Mouse (Mus musculus) right cerebral cortex, adult 18-20 months (tissue): ENCODE data around the gene Skida1.

Experiments used
- DNase-seq: peaks from one replicate; pipeline ENCODE4 v3.0.0; 2022; ENCODE audit warnings: mixed read lengths

The Skida1 gene

DNA sequence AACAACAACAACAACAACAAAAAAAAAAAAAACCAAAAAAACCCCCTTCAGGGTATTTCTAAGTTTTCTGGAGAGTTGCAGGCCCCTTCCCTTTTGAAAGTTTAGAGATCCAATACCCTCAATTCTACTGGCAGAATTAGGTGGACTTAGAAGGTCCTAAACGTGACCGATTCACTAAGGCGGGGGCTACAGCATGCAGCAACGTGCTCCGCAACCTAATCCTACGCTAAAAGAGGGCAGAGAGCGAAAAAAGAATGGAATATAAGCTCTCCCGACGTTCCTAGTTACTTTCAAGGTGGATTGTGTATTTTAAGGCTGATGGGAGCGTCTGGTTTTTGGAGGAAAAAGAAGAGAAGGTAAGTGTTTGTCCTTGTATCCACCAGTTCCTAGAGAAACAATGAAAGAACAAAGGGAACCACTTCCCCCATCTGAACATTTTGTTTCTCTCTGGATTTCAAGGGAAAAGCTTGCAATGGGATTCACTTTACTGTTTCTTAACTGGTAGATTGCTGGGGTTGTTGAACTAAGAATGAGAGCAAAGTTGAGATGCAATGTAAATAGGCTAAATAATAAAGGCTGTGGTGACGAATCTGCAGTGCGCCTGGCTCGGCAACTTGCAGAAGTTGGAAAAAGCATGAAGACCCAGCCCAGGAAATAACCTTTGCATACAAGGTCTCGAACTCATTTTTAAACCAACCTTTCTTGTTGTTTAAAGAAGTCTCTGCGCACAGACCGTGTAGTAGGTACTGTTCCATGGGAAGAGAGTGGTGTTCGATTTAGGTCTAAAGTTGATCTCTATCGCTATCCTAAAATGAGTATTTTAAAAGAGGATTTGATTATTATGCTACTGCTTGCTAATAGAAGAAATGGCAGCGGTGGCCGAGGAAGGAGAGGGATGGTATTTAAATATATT lies 6.4 kb upstream of the Skida1 start, which contains the start of gene Mllt10:
Gene Mllt10 (plus strand): TSS at position 222 of the 913 bp plus-strand sequence.
- no peak for DNase-seq

DNA sequence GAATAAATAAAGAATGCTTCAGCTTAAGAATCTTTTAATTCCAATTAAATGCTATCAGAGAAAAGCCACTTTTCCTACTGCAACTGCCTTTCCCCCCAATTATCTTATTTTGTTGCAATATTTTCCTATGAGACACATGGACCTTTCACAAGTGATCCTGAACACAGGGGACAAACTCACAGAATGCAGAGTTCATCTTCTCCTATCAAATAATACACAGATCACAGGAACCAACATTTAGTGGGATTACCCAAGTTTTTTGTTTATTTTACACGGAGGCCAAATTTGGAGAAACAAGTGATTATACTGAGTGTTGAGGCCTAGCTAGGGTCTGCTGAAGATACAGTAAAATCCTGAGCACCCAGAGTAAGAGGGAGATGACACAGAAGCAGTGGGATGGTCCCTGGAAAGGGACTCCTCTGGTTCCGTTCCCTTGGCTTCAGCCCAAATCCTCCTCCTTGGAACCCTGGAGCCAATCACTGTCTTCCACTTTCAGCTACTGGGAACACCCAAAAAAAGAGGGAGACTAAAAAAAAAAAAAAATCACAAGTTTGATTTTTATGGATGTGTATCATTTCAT lies 5.2 kb upstream of the Skida1 start:
- no peak for DNase-seq

DNA sequence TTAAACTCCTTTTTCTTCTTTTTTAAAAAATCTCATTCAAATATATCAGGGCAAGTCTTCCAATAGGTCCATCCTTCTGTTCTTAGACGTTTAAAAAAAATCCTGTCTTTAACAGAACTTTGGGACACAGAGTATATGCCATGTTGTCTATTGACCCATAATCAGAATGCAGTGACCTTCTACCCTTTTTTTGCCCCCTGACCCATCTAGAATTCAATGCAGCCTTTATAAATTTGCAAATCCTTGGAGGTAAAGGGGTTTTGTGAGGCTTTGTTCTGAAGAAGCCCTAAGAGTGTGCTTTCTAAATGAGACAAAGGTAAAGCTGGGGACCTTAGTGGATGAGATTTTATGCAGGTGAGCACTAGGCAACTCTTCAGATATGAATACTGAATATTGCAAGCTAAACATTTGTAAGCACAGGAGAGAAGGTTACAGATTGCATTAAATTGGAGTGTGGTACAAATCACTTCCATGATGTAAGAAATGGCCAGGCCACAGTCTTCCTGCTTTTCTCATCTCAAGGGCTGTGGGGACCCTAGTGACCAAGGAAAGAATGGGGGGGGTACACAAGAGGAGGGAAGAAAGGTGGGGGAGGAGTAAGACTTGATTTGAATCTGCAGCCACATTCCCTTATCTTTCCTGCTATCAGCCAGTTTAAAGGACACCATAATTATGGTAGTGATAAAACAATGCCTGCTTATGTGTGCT lies 4.5 kb upstream of the Skida1 start:
- DNase-seq: no peak

GRCm38 (mm10) chr2:18052581-18052980 lies 3.7 kb upstream of the Skida1 start:
- DNase-seq: no peak

DNA sequence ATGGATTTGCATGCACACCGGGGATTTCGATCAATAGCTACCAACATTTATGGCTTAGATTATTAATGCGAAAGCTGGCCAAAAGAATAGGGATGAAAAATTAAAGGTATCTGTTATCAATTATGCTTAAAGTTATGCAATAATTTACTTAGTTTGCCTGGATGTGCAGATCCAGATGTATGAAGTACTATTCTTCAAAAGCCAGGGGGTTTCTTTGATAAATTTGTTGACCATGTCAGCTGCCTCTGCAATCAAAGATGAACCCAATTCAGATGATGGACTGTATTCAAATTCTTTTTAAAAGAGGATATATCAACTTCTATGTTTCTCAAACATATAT lies 3.0 kb upstream of the Skida1 start:
- no peak for DNase-seq

DNA sequence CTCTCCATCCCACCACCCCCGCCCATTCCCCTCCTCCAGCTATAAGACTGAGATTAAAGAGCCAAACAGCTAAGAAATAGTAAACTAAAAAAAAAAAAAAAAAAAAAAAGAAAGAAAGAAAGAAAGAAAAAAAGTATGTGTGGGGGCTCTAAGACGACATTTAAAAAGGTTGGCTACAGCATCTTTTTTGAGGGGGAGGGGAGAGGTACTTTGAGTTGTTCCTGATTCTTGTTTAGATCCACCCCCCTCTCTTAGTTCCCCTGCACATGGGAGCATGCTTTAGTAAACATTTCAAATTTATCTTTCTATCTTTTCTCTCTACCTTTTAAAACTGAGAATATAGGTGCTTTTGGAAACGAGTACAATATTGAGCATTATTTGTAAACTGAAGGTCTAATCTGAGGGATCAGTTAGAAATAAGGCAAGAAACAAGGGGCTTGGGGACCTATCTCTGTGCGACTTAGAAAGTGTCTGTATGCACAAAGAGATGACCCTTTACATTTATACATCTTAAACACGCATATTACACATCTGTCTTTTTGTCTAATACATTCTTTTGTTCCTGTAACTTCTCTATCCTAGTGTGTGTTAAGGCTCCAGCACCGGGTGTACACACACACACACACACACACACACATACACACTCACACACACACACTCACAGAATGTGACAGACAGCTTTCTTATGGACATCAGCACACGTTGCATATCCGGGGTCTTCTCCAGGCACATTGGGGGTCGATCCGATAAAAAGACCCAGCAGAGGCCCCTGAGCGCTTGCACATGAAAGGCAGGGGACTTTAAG lies 2.4 kb upstream of the Skida1 start:
- no peak for DNase-seq

- DNase-seq: no peak
Measured at GRCm38 (mm10) chr2:18050541-18050985, 1.7 kb upstream of the Skida1 start.

GRCm38 (mm10) chr2:18050018-18050417 lies 1.2 kb upstream of the Skida1 start:
- DNase-seq: no peak

DNA sequence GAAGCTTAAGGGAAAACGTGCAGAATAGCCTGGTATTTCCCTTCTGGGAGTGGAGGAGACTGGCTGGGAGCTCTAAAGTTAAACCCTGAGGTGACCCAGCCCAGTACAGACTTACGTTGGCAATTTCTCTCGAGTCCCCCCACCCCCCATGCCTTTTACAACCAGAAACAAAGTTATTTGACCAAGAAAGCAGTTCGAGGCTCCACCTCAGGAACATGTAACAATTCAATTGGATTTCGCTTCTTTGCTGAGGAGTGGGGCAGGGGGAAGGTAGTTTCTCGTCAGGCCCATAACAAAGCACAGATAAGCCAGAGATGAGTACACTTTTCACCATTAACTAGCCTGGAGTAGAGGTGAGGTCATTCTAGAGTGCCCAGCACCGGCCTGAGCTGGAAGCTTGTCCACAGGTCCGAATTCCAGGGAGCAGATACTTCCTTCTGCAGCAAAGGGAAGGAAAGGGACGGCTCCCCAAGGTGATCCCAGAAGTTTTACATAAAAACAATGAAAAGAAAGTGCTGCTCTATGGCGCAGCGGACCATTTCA lies 499 bp upstream of the Skida1 start:
- DNase-seq: no peak

- DNase-seq: peak; percentile 67
Measured at GRCm38 (mm10) chr2:18047646-18048452, 1.0 kb downstream of the Skida1 start.

DNA sequence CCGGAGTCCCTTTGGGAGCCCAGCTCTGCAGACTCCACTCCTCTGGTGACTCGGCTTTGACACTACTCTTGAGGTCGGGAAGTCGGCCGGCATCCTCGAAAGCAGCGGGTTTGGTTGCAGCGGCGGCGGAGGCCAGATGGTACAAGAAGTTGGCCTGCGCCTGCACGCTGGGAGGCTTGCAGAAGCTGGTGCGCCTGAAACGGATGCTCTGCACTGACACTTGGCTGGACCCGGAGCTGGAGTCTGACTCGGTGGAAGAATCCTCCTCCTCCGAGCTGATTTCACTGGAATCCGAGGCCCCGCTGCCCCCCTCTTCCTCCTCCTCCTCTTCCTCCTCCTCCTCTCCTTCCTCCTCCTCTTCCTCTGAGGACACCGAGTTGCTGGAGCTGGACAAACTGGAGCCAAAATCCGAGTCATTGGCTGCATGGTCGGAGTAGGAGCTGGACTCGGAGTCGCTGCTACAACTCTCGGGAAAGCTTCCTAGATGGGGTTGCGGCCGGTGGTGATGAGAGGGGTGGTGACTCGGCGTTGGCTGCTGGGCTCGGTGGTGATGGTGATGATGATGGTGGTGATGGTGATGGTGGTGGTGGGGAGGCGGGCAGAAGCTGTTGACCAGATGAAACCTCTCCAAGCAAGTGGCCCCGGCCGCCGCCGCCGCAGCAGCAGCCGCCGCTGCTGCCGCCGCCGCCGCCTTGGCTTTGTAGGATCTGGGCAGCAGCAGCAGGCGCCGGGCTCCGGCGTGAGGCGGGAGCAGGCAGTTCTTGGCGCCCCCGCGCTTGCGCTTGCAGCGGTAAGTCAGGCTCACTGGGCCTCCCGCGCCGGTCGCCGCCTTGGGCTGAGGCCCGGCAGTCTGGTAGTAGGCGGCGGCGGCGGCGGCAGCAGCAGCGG lies 1.8 kb downstream of the Skida1 start:
- peak; percentile 79 for DNase-seq

GRCm38 (mm10) chr2:18046186-18046585 lies 2.7 kb downstream of the Skida1 start:
- no peak for DNase-seq

- no peak for DNase-seq
Measured at GRCm38 (mm10) chr2:18045781-18046181, 3.1 kb downstream of the Skida1 start.

DNA sequence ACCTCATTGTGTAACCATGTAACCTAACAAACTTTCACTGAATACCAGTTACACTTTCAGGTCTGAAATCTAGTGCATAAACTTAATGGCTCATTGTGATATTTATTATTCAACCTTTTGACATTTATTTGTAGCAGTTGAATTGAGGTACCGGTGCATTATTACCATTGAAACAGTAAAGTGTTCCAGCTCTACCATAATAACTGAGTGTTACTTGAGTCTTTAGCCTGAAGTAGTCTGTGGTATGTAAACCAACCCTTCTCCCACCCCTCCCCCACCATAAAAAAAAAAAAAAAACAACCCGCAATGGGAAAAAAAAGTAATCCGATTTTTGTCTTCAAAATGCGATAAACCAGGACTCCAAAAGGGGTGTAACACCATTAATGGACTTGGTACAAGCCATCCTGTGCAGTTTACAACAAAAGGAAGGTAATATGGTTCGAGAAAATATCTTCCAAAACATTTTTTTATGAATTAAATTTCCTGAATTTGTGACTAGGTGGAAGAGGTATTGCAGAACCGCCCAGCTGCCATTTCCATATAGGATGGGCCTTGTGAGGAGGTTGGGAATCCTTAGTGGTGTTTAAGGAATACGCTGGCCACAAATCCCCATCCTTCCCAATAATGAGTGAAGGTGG lies 3.6 kb downstream of the Skida1 start:
- no peak for DNase-seq

DNA sequence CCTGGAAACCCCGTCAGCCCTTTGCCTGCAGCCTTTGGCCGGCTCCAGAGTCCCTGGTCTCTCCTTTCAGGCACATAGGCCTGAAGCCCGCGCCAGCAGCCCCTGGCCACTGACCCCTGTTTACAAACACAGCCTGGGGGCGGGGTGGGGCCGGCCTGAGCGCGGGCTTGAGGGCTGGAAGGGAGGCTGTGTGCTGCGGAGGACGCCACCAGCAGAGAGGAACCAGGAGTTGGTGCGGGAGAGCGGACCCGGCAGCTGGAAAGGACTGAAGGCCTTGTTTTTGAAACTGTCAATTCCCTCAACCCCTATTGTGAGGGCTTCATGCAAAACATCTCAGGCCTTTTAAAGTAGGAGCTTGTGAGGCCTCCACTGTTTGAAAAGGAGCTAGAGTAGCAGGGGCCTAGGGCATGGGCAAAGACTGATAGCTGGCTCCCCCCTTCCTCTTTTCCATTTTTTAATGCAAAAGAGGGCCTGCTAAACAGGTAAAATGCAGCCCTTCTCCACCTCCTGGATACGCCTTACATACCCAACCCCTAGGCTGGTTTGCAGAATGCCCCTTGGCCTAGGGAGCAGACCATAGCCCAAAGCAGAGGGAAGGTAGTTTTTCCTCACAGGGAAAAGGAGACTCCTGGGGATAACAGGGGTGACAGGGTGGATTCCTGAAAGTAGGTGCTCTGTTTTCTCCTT lies 7.5 kb downstream of the Skida1 start:
- no peak for DNase-seq

DNA sequence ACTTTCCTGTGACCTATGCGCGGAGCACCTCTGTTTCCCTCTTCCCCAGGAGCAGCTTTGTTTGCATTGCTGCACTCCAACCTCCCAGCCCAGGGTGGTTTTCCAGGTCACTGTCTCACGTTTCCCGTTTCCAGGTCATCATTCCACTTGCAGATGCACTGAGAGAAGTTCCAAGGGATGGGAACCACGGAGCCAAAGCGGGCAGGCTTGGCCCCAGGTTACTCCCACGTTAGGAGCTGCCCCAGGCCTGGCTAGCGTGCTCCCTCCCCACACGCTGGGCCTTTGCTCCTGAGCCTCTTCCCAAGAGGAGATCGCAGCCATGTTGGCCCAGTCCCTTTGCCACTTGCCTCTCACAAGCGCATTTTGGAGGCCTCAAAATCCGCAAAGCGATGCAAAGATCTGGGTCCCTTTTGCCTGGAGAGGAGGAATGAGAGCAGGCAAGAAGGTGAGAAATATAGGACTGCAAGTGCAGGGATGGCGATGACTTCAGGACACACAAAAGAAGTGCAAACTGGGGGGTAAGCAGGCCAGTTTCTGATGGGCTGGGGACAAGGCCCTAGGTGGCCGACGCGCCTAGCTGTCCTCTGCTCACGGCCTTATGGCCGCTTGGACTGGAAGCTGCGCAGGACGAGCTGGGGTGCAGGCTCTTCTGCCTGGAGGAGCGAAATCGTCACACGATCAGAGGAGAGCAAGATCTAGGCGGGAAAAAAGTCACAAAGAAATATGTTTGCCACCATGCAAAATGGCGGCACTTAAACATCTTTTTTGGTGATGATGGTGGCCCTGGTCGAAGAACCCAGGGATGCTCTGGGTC lies 8.3 kb downstream of the Skida1 start:
- DNase-seq: no peak

GRCm38 (mm10) chr2:18039566-18040290 lies 9.1 kb downstream of the Skida1 start:
- no peak for DNase-seq

GRCm38 (mm10) chr2:18038895-18039371 lies 9.9 kb downstream of the Skida1 start:
- DNase-seq: no peak
